Mouse (Mus musculus): ENCODE results near the gene Trim62. TPM values are rescaled to one million over a fixed set of nuclear protein-coding genes. Genes with fewer than 3 reads are reported as not detected.

Gene Trim62
- polyA plus RNA-seq, 1 experiment from 2014 or later = 4.3 TPM

GRCm38 (mm10) chr4:128919106-128919505 is 35.7 kb downstream of the Trim62 start:
- no peak overlapping the region for H3K27ac ChIP-seq (ENCODE audit: low read depth, low read length)
- H3K4me1 ChIP-seq (replicated peaks; ENCODE audit: control insufficient read depth, insufficient read depth, low read length) = no peaks in the 10 kb centered on the region
- H3K27me3 ChIP-seq (replicated peaks; ENCODE audit: control insufficient read depth, insufficient read depth, low read length) = peaks cover 4% of the 10 kb centered on the region
- no peak overlapping the region for H3K4me3 ChIP-seq (ENCODE audit: low read depth, low read length)
- no peak overlapping the region for H3K9ac ChIP-seq (ENCODE audit: low read depth, low read length)
- no peak for DNase-seq (ENCODE audit: low spot score)
- no peaks in the 10 kb centered on the region for H3K9me3 ChIP-seq (ENCODE audit: control insufficient read depth, low read length)
- H3K36me3 ChIP-seq (ENCODE audit: control insufficient read depth, insufficient read depth, low read length) = no peaks in the 10 kb centered on the region
- no peak for ATAC-seq (replicated peaks; ENCODE audit: low FRiP score)
- H3K4me2 ChIP-seq = no peak overlapping the region
- 23% methylated on average over 10 of the region's 10 CpGs for WGBS

- no peaks in the 10 kb centered on the region for H3K4me1 ChIP-seq (replicated peaks; ENCODE audit: control insufficient read depth, insufficient read depth, low read length)
- H3K9ac ChIP-seq (ENCODE audit: low read depth, low read length) = no peak overlapping the region
- H3K4me2 ChIP-seq = no peak overlapping the region
- DNase-seq (ENCODE audit: low spot score) (no peak), ATAC-seq (replicated peaks; ENCODE audit: low FRiP score) (no peak)
- no peaks in the 10 kb centered on the region for H3K36me3 ChIP-seq (ENCODE audit: control insufficient read depth, insufficient read depth, low read length)
- 84% methylated on average over 3 of the region's 3 CpGs for WGBS
- H3K27me3 ChIP-seq (replicated peaks; ENCODE audit: control insufficient read depth, insufficient read depth, low read length) = peaks cover 9% of the 10 kb centered on the region
- H3K4me3 ChIP-seq (ENCODE audit: low read depth, low read length) = no peak overlapping the region
- no peak overlapping the region for H3K27ac ChIP-seq (ENCODE audit: low read depth, low read length)
- no peaks in the 10 kb centered on the region for H3K9me3 ChIP-seq (ENCODE audit: control insufficient read depth, low read length)
Measured at GRCm38 (mm10) chr4:128923603-128924002, 40.2 kb downstream of the Trim62 start.

GRCm38 (mm10) chr4:128924841-128925606 is 41.6 kb downstream of the Trim62 start:
- Histone ChIP-seq H3K9ac (ENCODE audit: low read depth, low read length) (no peak overlapping the region), H3K4me1 (replicated peaks; ENCODE audit: control insufficient read depth, insufficient read depth, low read length) (no peaks in the 10 kb centered on the region), H3K4me3 (ENCODE audit: low read depth, low read length) (peak overlapping the region; percentile 30), H3K4me2 (peak overlapping the region; percentile 75), H3K27ac (ENCODE audit: low read depth, low read length) (no peak overlapping the region), H3K27me3 (replicated peaks; ENCODE audit: control insufficient read depth, insufficient read depth, low read length) (peaks cover 9% of the 10 kb centered on the region), H3K36me3 (ENCODE audit: control insufficient read depth, insufficient read depth, low read length) (no peaks in the 10 kb centered on the region), H3K9me3 (ENCODE audit: control insufficient read depth, low read length) (no peaks in the 10 kb centered on the region)
- peak; percentile 43 for ATAC-seq (replicated peaks; ENCODE audit: low FRiP score)
- DNase-seq (ENCODE audit: low spot score) = peak; percentile 80
- 14% methylated on average over 36 of the region's 36 CpGs for WGBS

- no peak for DNase-seq (ENCODE audit: low spot score)
- 54% methylated on average over 7 of the region's 7 CpGs for WGBS
- ATAC-seq (replicated peaks; ENCODE audit: low FRiP score) = no peak
- Histone ChIP-seq H3K27ac (ENCODE audit: low read depth, low read length) (no peak overlapping the region), H3K4me1 (replicated peaks; ENCODE audit: control insufficient read depth, insufficient read depth, low read length) (no peaks in the 10 kb centered on the region), H3K4me3 (ENCODE audit: low read depth, low read length) (no peak overlapping the region), H3K36me3 (ENCODE audit: control insufficient read depth, insufficient read depth, low read length) (no peaks in the 10 kb centered on the region), H3K4me2 (no peak overlapping the region), H3K9me3 (ENCODE audit: control insufficient read depth, low read length) (no peaks in the 10 kb centered on the region), H3K9ac (ENCODE audit: low read depth, low read length) (no peak overlapping the region), H3K27me3 (replicated peaks; ENCODE audit: control insufficient read depth, insufficient read depth, low read length) (no peaks in the 10 kb centered on the region; the same call in 1 of the 2 replicates)
Measured at GRCm38 (mm10) chr4:128932783-128933182, 49.4 kb downstream of the Trim62 start.

- no peak for DNase-seq (ENCODE audit: low spot score)
- ATAC-seq (replicated peaks; ENCODE audit: low FRiP score) = no peak
- 64% methylated on average over 5 of the region's 5 CpGs for WGBS
- Histone ChIP-seq H3K36me3 (ENCODE audit: control insufficient read depth, insufficient read depth, low read length) (no peaks in the 10 kb centered on the region), H3K27me3 (replicated peaks; ENCODE audit: control insufficient read depth, insufficient read depth, low read length) (no peaks in the 10 kb centered on the region; the same call in 1 of the 2 replicates), H3K27ac (ENCODE audit: low read depth, low read length) (no peak overlapping the region), H3K9ac (ENCODE audit: low read depth, low read length) (no peak overlapping the region), H3K4me3 (ENCODE audit: low read depth, low read length) (no peak overlapping the region), H3K4me1 (replicated peaks; ENCODE audit: control insufficient read depth, insufficient read depth, low read length) (no peaks in the 10 kb centered on the region), H3K9me3 (ENCODE audit: control insufficient read depth, low read length) (no peaks in the 10 kb centered on the region), H3K4me2 (no peak overlapping the region)
Measured at GRCm38 (mm10) chr4:128935595-128935994, 52.2 kb downstream of the Trim62 start.

GRCm38 (mm10) chr4:128942346-128942745 is 59.0 kb downstream of the Trim62 start:
- 54% methylated on average over 3 of the region's 3 CpGs for WGBS

GRCm38 (mm10) chr4:128946736-128947135 is 63.4 kb downstream of the Trim62 start:
- 74% methylated on average over 9 of the region's 9 CpGs for WGBS
- H3K4me3 ChIP-seq (ENCODE audit: low read depth, low read length) = no peak overlapping the region
- no peak for ATAC-seq (replicated peaks; ENCODE audit: low FRiP score)
- no peaks in the 10 kb centered on the region for H3K36me3 ChIP-seq (ENCODE audit: control insufficient read depth, insufficient read depth, low read length)
- no peak overlapping the region for H3K9ac ChIP-seq (ENCODE audit: low read depth, low read length)
- peaks cover 5% of the 10 kb centered on the region; the same call in 1 of the 2 replicates for H3K27me3 ChIP-seq (replicated peaks; ENCODE audit: control insufficient read depth, insufficient read depth, low read length)
- no peaks in the 10 kb centered on the region; the same call in 1 of the 2 replicates for H3K9me3 ChIP-seq (ENCODE audit: control insufficient read depth, low read length)
- peaks cover 3% of the 10 kb centered on the region for H3K4me1 ChIP-seq (replicated peaks; ENCODE audit: control insufficient read depth, insufficient read depth, low read length)
- H3K27ac ChIP-seq (ENCODE audit: low read depth, low read length) = no peak overlapping the region
- DNase-seq (ENCODE audit: low spot score) = no peak
- no peak overlapping the region for H3K4me2 ChIP-seq

More at GRCm38 (mm10) chr4:128942346-128942745, 59.0 kb downstream of the Trim62 start:
- ATAC-seq (replicated peaks; ENCODE audit: low FRiP score) = no peak
- Histone ChIP-seq H3K9me3 (ENCODE audit: control insufficient read depth, low read length) (no peaks in the 10 kb centered on the region; the same call in 1 of the 2 replicates), H3K27me3 (replicated peaks; ENCODE audit: control insufficient read depth, insufficient read depth, low read length) (no peaks in the 10 kb centered on the region), H3K36me3 (ENCODE audit: control insufficient read depth, insufficient read depth, low read length) (no peaks in the 10 kb centered on the region), H3K4me2 (no peak overlapping the region), H3K4me1 (replicated peaks; ENCODE audit: control insufficient read depth, insufficient read depth, low read length) (no peaks in the 10 kb centered on the region; the same call in 1 of the 2 replicates), H3K4me3 (ENCODE audit: low read depth, low read length) (no peak overlapping the region), H3K9ac (ENCODE audit: low read depth, low read length) (no peak overlapping the region), H3K27ac (ENCODE audit: low read depth, low read length) (no peak overlapping the region)
- DNase-seq (ENCODE audit: low spot score) = no peak

- H3K27me3 ChIP-seq (replicated peaks; ENCODE audit: control insufficient read depth, insufficient read depth, low read length) = peaks cover 5% of the 10 kb centered on the region; the same call in 1 of the 2 replicates
- H3K27ac ChIP-seq (ENCODE audit: low read depth, low read length) = no peak overlapping the region
- 15% methylated on average over 18 of the region's 18 CpGs for WGBS
- no peak for DNase-seq (ENCODE audit: low spot score)
- H3K9ac ChIP-seq (ENCODE audit: low read depth, low read length) = no peak overlapping the region
- ATAC-seq (replicated peaks; ENCODE audit: low FRiP score) = peak; percentile 64
- peaks cover 3% of the 10 kb centered on the region for H3K4me1 ChIP-seq (replicated peaks; ENCODE audit: control insufficient read depth, insufficient read depth, low read length)
- H3K4me2 ChIP-seq = 0 out of 2 replicates have a peak overlapping the region, but pooled peaks have one; percentile 7
- no peaks in the 10 kb centered on the region for H3K9me3 ChIP-seq (ENCODE audit: control insufficient read depth, low read length)
- H3K36me3 ChIP-seq (ENCODE audit: control insufficient read depth, insufficient read depth, low read length) = no peaks in the 10 kb centered on the region
- H3K4me3 ChIP-seq (ENCODE audit: low read depth, low read length) = no peak overlapping the region
Measured at GRCm38 (mm10) chr4:128947326-128947933, 64.0 kb downstream of the Trim62 start.

Data from liver, embryonic 11.5 days (tissue).